Mouse (Mus musculus) thymus, adult 2 months (tissue): ENCODE results near the gene H1f0. TPM values are rescaled to one million over a fixed set of nuclear protein-coding genes. Genes with fewer than 3 reads are reported as not detected.

ENCODE experiments used
- DNase-seq: peaks from one replicate; pipeline ENCODE4 v3.0.0; 2021
- H3K27ac ChIP-seq: fragments of 200-500 bp; 2 replicates; pipeline ENCODE4 v1.5.1; 2012; ENCODE audit warnings: low read length, control low read depth; ENCODE audit not compliant: control insufficient read depth, insufficient read depth
- H3K27me3 ChIP-seq: fragments of 200-500 bp; 2 replicates; pipeline ENCODE4 v1.6.1; 2012; ENCODE audit warnings: mild to moderate bottlenecking, low read length, moderate library complexity, mixed read lengths; ENCODE audit not compliant: control insufficient read depth, insufficient read depth
- H3K36me3 ChIP-seq: fragments of 200-500 bp; 2 replicates; pipeline ENCODE4 v1.6.1; 2012; ENCODE audit warnings: mild to moderate bottlenecking, low read length, moderate library complexity; ENCODE audit not compliant: control insufficient read depth, insufficient read depth
- H3K4me1 ChIP-seq: fragments of 200-500 bp; replicated peaks from 2 replicates; pipeline ENCODE4 v1.6.1; 2012; ENCODE audit warnings: low read length; ENCODE audit not compliant: control insufficient read depth, insufficient read depth
- H3K4me3 ChIP-seq: fragments of 200-500 bp; 2 replicates; pipeline ENCODE4 v1.5.1; 2012; ENCODE audit warnings: mild to moderate bottlenecking, low read length, control low read depth, moderate library complexity; ENCODE audit not compliant: control insufficient read depth, insufficient read depth
- CTCF ChIP-seq: fragments of 200-500 bp; IDR thresholded peaks from 2 replicates; pipeline ENCODE4 v1.5.1; 2012; ENCODE audit warnings: mild to moderate bottlenecking, control low read depth, low read length, moderate library complexity, borderline replicate concordance; ENCODE audit not compliant: control insufficient read depth, poor library complexity, insufficient read depth; ENCODE audit errors: extremely low read depth
- POLR2A ChIP-seq: fragments of 200-500 bp; IDR thresholded peaks from 2 replicates; pipeline ENCODE4 v1.6.1; 2012; ENCODE audit warnings: mild to moderate bottlenecking, low read length, control low read depth, moderate library complexity; ENCODE audit not compliant: control insufficient read depth, poor library complexity, insufficient read depth; ENCODE audit errors: extremely low read depth
- WGBS: fragments of 180-500 bp; shearing (Covaris S2); methylation state at CpG from one replicate; pipeline ENCODE4 v1.1.7; 2018; 5-methylcytosine and 5-hydroxymethylcytosine counted together
- polyA plus RNA-seq: library from polyadenylated mRNA; depleted of rRNA; stranded (reverse); fragments of >200 nt; gene quantifications from 2 replicates; pipeline ENCODE4 v1.2.3, GENCODE M21; 2012

H1f0 gene
- polyA plus RNA-seq, 1 experiment: 35.7 TPM

DNA sequence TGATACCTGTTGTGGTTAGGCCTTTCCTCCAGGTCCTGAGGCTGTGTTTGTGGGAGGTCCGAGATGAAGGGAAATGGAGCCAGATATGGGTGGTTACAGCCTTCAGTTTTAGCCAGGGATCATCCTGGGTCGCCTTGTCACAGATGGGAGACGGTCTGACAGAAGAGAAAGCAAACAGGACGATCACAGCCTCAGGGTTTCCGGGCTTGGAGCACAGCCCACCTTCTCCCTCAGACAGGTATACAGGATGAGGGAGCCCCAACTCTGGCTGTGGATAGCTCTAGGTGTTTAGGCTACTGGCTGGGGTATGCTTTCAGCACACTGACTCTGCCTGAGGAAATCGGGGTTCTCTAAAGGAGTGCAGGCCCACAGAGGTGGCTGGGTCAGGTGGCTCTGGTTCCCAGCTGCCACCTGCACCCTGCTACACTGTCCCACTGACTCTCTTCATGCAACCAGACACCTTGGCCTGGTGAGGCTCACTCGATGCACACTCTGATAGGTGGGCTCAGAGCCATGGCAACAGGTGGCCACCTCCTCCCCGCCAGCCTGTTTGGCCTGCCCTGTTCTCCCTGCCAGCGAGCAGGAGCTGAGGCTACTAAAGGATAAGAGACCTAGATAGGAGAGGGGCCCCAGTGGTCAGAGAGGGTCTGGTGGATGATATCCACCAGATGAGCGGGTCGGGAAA, 41.6 kb upstream of the H1f0 start:
- H3K36me3 ChIP-seq: peaks cover 11% of the 10 kb centered on the region
- no peak overlapping the region for H3K27ac ChIP-seq
- DNase-seq: no peak
- H3K27me3 ChIP-seq: no peaks in the 10 kb centered on the region
- no peak overlapping the region for H3K4me3 ChIP-seq
- no peak for TF ChIP-seq POLR2A
- no peak for TF ChIP-seq CTCF
- WGBS: 90% methylated on average over 11 of the region's 11 CpGs
- peaks cover 17% of the 10 kb centered on the region for H3K4me1 ChIP-seq

DNA sequence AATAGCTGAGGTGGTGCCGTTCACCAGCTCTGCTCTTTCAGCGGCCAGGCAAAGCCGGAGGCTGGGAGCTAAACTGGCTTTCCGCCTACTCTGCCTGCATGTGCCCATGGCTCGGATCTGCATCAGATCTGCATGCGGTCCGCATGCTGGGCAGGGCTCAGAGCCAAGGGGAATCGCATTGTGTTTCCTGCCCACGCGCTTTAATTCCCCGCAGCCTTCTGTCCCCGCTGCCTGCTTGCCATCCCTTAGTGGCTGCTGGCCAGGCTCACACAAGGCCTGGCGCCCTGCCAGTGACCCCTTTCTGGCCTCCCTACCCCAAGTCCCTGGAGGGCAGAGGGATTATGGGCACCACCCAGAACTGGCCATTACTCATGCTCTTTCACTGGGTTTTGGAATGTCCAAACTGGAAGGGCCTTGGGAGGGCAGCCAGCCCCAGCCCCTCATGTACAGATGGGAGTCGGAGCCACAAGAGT, 39.7 kb upstream of the H1f0 start:
- Histone ChIP-seq H3K4me1 (peaks cover 10% of the 10 kb centered on the region), H3K27ac (no peak overlapping the region), H3K27me3 (no peaks in the 10 kb centered on the region), H3K4me3 (no peak overlapping the region), H3K36me3 (peaks cover 30% of the 10 kb centered on the region)
- no peak for TF ChIP-seq POLR2A
- TF ChIP-seq CTCF: no peak
- WGBS: 91% methylated on average over 14 of the region's 14 CpGs
- DNase-seq: no peak

DNA sequence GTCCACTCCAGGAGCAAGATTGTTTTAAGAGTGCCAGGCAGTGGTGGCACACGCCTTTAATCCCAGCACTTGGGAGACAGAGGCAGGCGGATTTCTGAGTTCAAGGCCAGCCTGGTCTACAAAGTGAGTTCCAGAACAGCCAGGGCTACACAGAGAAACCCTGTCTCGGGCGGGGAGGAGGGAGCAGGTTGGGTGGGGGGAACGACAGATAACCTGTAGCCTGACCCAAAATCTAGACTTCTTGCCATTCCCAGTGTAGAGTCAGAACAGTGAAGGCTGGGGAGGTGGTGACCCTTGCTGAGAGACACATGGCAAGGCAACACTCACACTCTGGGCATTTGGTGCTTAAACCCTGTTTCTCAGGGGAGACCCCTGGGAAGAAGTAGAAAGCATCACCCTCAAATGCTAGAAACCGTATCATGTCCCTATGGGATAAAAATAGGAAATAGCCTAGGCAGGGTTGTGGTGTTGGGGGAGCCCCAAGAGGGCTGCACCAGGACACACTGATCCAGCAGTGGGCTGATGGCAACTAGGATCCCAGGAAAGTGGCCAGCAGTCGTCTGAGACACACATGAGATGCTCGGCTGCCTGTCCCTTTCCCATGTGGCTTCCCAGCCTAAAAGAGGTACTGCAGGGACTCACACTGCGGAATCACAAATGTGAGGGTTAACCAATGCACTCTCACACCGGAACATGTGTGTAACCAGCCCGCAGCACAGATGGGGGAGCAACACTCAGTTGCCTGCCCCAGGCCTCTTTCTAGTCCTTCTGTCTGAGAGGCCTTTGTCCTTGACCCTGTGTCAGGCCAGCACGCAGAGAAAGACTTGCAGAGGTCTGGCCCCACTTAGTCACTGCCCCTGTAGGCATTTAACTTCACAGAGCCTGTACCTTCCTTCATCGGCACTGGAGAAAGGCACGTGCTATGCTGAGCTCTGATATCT, 38.8 kb upstream of the H1f0 start:
- H3K4me3 ChIP-seq: no peak overlapping the region
- no peak for DNase-seq
- H3K4me1 ChIP-seq: peaks cover 2% of the 10 kb centered on the region
- no peak for TF ChIP-seq CTCF
- no peak for TF ChIP-seq POLR2A
- WGBS: 97% methylated on average over 14 of the region's 14 CpGs
- H3K36me3 ChIP-seq: peaks cover 39% of the 10 kb centered on the region
- H3K27me3 ChIP-seq: no peaks in the 10 kb centered on the region
- no peak overlapping the region for H3K27ac ChIP-seq

DNA sequence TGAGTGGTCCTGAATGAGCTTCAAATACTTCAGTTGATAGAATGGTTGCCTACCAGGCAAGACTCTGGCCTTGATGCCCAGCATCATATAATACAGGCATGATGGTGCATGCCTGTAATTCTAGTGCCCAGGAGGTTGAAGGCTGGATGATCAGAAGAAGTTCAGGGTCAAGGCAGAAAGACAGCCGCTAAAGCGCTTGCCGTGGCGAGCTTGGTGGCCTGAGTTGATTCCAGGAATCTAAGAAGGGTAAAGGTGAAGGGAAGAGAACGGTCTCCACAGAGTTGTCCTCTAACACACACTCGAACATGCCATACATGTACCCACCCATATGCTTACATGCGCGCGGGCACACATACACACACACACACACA, 38.2 kb upstream of the H1f0 start:
- no peak overlapping the region for H3K4me3 ChIP-seq
- no peaks in the 10 kb centered on the region for H3K27me3 ChIP-seq
- no peak for DNase-seq
- TF ChIP-seq POLR2A (no peak), CTCF (no peak)
- no peak overlapping the region for H3K27ac ChIP-seq
- H3K4me1 ChIP-seq: no peaks in the 10 kb centered on the region
- H3K36me3 ChIP-seq: peaks cover 44% of the 10 kb centered on the region
- 97% methylated on average over 9 of the region's 9 CpGs for WGBS

DNA sequence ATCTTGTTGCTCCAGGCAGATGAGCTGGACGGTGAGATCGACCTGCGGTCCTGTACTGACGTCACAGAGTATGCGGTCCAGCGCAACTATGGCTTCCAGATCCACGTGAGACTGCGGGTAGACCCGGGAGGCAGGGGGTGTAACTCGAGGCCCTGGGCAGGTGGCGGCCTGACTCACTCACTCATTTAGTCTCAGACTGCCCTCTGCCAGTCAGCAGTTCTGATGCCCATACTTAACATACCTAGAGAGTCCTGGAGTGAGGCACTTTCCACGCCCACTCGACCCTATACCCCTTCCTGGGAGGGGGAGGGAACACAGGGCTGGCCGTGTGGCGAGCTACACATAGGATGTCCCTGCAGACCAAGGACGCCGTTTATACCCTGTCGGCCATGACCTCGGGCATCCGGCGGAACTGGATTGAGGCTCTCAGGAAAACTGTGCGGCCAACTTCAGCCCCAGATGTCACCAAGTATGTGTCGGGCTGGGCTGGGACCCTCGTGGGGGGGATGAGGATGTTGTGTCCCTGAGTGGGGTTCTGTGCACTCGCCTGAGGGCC, 37.2 kb upstream of the H1f0 start:
- no peak for DNase-seq
- H3K27me3 ChIP-seq: no peaks in the 10 kb centered on the region
- WGBS: 97% methylated on average over 25 of the region's 25 CpGs
- H3K36me3 ChIP-seq: peaks cover 44% of the 10 kb centered on the region
- TF ChIP-seq POLR2A: no peak
- no peak for TF ChIP-seq CTCF
- H3K4me1 ChIP-seq: peaks cover 3% of the 10 kb centered on the region; the same call in 1 of the 2 replicates
- no peak overlapping the region for H3K4me3 ChIP-seq
- no peak overlapping the region for H3K27ac ChIP-seq

DNA sequence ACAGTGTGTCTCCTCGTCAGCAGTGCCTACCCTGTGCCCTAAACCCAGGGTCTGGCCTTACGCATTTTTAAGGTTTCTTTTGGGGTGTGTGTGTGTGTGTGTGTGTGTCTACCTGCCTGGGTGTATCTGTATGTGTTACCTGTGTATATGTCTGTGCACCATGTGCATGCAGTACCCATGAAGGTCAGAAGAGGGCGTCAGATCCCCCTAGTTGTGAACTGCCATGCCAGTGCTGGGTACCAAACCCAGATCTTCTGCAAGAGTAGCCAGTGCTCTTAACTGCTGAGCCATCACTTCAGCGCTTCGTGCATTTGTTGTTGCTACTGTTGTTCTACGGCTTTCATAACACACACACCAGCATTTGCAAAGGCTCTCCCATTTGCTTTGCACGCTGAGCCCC, 36.0 kb upstream of the H1f0 start:
- Histone ChIP-seq H3K4me1 (peaks cover 11% of the 10 kb centered on the region; the same call in 1 of the 2 replicates), H3K27ac (no peak overlapping the region), H3K4me3 (no peak overlapping the region), H3K27me3 (no peaks in the 10 kb centered on the region), H3K36me3 (peaks cover 44% of the 10 kb centered on the region)
- DNase-seq: no peak
- 99% methylated on average over 7 of the region's 7 CpGs for WGBS
- TF ChIP-seq CTCF: no peak
